Mouse (Mus musculus) hematopoietic stem cell, adult 5-6 weeks (primary cell): ENCODE results near the gene Sun5. TPM values are rescaled to one million over a fixed set of nuclear protein-coding genes. Genes with fewer than 3 reads are reported as not detected.
A peak's percentile ranks its signal among the peaks of the same experiment; 100 is the strongest.

Experiments used
- ATAC-seq, 2 experiments: fragments of 125-278 bp in 1 of 2; replicated peaks in 1 of 2; 2 replicates each; pipeline ENCODE4 v1.8.0; 2016 to 2017; ENCODE audit warnings: inconsistent platforms in 2 of 2, mild to moderate bottlenecking in 2 of 2, moderate number of reproducible peaks in 2 of 2, low read depth in 1 of 2, moderate TSS enrichment in 1 of 2; ENCODE audit not compliant: low FRiP score in 2 of 2, poor library complexity in 2 of 2, severe bottlenecking in 2 of 2, insufficient read depth in 1 of 2, low TSS enrichment in 1 of 2
- total RNA-seq: library from RNA; stranded (forward); fragments of 172-1452, 232-1000 nt; gene quantifications from 2 replicates; pipeline ENCODE4 v1.2.3, GENCODE M21; 2017

Sun5 gene
- total RNA-seq, result not detected in 2 replicates

- no peak for ATAC-seq
Observed at GRCm38 (mm10) chr2:153870984-153871383, at the start of gene Sun5. Sun5 (minus strand) TSS chr2:153871084.

GRCm38 (mm10) chr2:153917930-153918329 lies 47.0 kb upstream of the Sun5 start, which contains the start of gene Bpifb3:
Bpifb3 (plus strand) TSS chr2:153918230.
- ATAC-seq, result no peak

GRCm38 (mm10) chr2:153914151-153914550 lies 43.3 kb upstream of the Sun5 start:
- ATAC-seq, result peak in 1 of 2 experiments; percentile 8; a peak in 1 of 4 replicates

GRCm38 (mm10) chr2:153906626-153907025 lies 35.7 kb upstream of the Sun5 start:
- ATAC-seq, result no peak

GRCm38 (mm10) chr2:153902726-153903125 lies 31.8 kb upstream of the Sun5 start:
- no peak for ATAC-seq

- ATAC-seq, result no peak
Observed at GRCm38 (mm10) chr2:153900088-153900487, 29.2 kb upstream of the Sun5 start, which contains the start of gene Bpifb6. Bpifb6 (plus strand) TSS chr2:153900388.

- no peak for ATAC-seq
Observed at GRCm38 (mm10) chr2:153899111-153899510, 28.2 kb upstream of the Sun5 start.

GRCm38 (mm10) chr2:153874745-153875144 lies 3.9 kb upstream of the Sun5 start, which contains the start of gene Bpifb2:
Bpifb2 (plus strand) TSS chr2:153875045.
- no peak for ATAC-seq

- no peak for ATAC-seq
Observed at GRCm38 (mm10) chr2:153861960-153862359, 8.9 kb downstream of the Sun5 start.

GRCm38 (mm10) chr2:153860715-153861114 lies 10.2 kb downstream of the Sun5 start:
- ATAC-seq, result no peak

GRCm38 (mm10) chr2:153860315-153860714 lies 10.6 kb downstream of the Sun5 start:
- no peak for ATAC-seq

GRCm38 (mm10) chr2:153859581-153859980 lies 11.3 kb downstream of the Sun5 start:
- no peak for ATAC-seq

- no peak for ATAC-seq
Observed at GRCm38 (mm10) chr2:153853544-153853943, 17.3 kb downstream of the Sun5 start.

- ATAC-seq, result peak; percentile 74 to 83
Observed at GRCm38 (mm10) chr2:153851030-153851360, 19.9 kb downstream of the Sun5 start.

GRCm38 (mm10) chr2:153850351-153851029 lies 20.4 kb downstream of the Sun5 start:
- peak in 1 of 2 experiments; percentile 65; a peak in 3 of 4 replicates for ATAC-seq

GRCm38 (mm10) chr2:153848389-153848788 lies 22.5 kb downstream of the Sun5 start:
- no peak for ATAC-seq

- no peak for ATAC-seq
Observed at GRCm38 (mm10) chr2:153842854-153843253, 28.0 kb downstream of the Sun5 start.

GRCm38 (mm10) chr2:153833291-153833690 lies 37.6 kb downstream of the Sun5 start:
- ATAC-seq, result no peak

GRCm38 (mm10) chr2:153828704-153829103 lies 42.2 kb downstream of the Sun5 start:
- no peak for ATAC-seq
